Mouse (Mus musculus): ENCODE data around the gene Gpam. TPM values are rescaled to one million over a fixed set of nuclear protein-coding genes. Genes with fewer than 3 reads are reported as not detected.

The Gpam gene
- polyA plus RNA-seq, 1 experiment from 2014 or later: 29.4 TPM

GRCm38 (mm10) chr19:55018872-55019271 is 108.2 kb downstream of the Gpam start:
- TF ChIP-seq CTCF (IDR thresholded peaks at IDR 0.05; ENCODE audit: low read depth): no peak
- Histone ChIP-seq H3K9ac (no peak overlapping the region), H3K9me3 (ENCODE audit: low read depth, low read length) (no peaks in the 10 kb centered on the region), H3K4me3 (ENCODE audit: low read depth, low read length) (no peak overlapping the region), H3K27ac (ENCODE audit: low read depth) (no peak overlapping the region), H3K4me1 (ENCODE audit: insufficient read depth) (no peaks in the 10 kb centered on the region), H3K27me3 (ENCODE audit: insufficient read depth, low read length) (no peaks in the 10 kb centered on the region), H3K4me2 (no peak overlapping the region), H3K36me3 (ENCODE audit: insufficient read depth) (no peaks in the 10 kb centered on the region)
- no peak for ATAC-seq (ENCODE audit: insufficient read depth)
- no peak for DNase-seq
- 53% methylated on average over 1 of the region's 1 CpGs for whole genome bisulfite sequencing

Other genes with a start within 250 kb of the Gpam start
- gene Tectb, start 53.5 kb upstream of the Gpam start, polyA plus RNA-seq (2014; fragmentation: Nextera tagmentation; extraction: Ambion mirVana): not detected in 2 replicates
- not detected in 2 replicates for gene Gucy2g, start 114.0 kb upstream of the Gpam start, polyA plus RNA-seq (2014; fragmentation: Nextera tagmentation; extraction: Ambion mirVana)
- 60.1 and 69.3 TPM in 2 replicates for gene Acsl5, start 124.7 kb upstream of the Gpam start, polyA plus RNA-seq (2014; fragmentation: Nextera tagmentation; extraction: Ambion mirVana)
- 105 and 106 TPM in 2 replicates for gene Zdhhc6, start 188.8 kb upstream of the Gpam start, polyA plus RNA-seq (2014; fragmentation: Nextera tagmentation; extraction: Ambion mirVana)
- 25.0 and 25.5 TPM in 2 replicates for gene Vti1a, start 189.1 kb upstream of the Gpam start, polyA plus RNA-seq (2014; fragmentation: Nextera tagmentation; extraction: Ambion mirVana)

All from lung, embryonic 14.5 days (tissue).